Mouse (Mus musculus) retina, postnatal 1 day (tissue): ENCODE results near the gene Icam5.
"Not testable (repeated sequence)": the region's sequence is repeated elsewhere in the genome, so short reads cannot be mapped to it uniquely, and the experiment has no call there.

ENCODE experiments used
- DNase-seq: peaks from one replicate; pipeline ENCODE4 v3.0.0-alpha.2; 2012

Gene Icam5

DNA sequence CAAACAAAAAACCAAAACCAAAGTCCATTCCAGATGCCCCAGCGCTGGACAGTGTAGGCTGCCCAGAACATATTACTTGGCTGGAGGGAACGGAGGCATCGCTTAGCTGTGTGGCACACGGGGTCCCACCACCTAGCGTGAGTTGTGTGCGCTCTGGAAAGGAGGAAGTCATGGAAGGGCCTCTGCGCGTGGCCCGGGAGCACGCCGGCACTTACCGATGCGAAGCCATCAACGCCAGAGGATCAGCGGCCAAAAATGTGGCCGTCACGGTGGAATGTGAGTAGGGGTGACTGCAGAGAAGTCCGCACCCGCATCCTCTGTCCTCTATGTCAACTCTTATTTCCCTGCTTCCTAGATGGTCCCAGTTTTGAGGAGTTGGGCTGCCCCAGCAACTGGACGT is 4.3 kb downstream of the Icam5 start:
- no peak for DNase-seq

DNA sequence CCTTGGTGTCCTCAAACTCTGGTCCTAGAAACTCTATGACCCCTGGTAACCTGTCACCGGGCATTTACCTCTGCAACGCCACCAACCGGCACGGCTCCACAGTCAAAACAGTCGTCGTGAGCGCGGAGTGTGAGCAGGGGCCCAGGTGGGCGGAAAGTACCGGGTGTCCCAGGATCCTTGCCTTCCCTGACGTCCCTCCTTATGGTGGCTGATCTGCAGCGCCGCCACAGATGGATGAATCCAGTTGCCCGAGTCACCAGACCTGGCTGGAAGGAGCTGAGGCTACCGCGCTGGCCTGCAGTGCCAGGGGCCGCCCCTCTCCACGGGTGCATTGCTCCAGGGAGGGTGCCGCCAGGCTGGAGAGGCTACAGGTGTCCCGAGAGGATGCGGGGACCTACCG is 4.8 kb downstream of the Icam5 start:
- DNase-seq = no peak

DNA sequence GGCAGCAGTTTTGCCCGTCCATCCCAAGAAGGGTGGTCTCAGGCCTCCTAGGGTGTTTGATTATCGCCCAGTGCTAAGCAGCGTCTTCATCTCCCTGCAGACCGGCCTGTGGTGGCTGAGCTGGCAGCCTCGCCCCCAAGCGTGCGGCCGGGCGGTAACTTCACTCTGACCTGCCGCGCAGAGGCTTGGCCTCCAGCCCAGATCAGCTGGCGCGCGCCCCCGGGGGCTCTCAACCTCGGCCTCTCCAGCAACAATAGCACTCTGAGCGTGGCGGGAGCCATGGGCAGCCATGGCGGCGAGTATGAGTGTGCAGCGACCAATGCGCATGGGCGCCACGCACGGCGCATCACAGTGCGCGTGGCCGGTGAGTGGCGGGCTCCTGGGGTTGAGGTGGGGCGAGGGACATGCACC is 5.6 kb downstream of the Icam5 start:
- DNase-seq = peak; percentile 87

DNA sequence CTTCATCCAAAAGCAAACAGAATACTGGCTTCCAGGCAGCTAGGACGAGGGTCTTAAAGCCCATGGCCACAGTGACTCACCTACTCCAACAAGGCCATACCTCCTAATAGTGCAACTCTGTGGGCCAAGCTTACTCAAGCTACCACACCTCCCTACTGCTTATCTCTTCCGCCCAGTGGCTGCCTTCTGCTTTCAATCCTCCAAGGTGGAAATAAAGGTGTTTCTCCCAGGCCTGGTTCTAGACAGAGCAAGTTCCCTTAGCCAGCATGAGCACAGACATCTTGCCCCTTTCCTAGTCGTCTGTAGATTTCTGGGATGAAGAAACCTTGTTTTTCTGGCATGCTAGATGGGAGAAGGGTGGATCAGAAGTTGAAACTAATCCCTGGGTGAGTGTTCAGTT is 7.9 kb downstream of the Icam5 start:
- DNase-seq = no peak

DNA sequence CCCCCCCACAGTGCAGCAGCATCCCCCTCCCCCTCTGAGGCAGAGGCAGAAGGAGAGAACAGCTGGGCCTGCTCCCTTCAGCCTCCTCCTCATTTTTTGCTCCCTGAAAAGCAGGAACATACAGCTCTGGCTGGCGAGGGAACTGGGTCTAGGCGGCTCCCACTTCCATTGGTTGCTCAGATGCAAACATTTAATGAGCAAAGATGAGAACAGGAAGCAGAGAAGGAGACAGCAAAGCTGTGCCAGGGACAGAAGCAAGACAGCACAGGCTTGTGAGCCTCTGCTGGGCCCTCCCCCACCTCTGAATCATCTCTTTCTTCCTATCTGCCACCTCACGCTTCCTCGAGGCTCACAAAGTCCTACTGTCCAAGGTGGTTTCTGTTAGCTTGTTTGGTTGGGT is 9.4 kb downstream of the Icam5 start:
- no peak for DNase-seq

DNA sequence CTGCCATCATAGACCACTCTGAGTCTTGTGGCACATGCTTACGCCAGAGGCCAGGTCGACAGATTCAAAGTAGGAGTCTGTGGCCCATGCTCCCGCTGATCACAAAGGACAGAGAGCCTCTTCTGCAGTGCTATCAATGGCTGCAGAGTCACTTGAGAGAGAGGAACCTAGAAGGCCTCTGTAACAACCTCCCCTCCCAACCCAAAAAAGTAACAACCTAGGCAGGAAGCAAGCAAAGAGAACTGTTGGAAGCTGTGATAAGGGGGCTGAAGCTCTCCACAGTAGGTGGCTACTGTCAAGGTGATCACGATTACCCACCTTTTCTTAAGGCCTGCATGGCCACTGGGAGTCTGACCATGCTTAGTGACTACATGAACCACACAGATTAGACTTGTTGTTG is 11.7 kb downstream of the Icam5 start:
- DNase-seq = no peak

DNA sequence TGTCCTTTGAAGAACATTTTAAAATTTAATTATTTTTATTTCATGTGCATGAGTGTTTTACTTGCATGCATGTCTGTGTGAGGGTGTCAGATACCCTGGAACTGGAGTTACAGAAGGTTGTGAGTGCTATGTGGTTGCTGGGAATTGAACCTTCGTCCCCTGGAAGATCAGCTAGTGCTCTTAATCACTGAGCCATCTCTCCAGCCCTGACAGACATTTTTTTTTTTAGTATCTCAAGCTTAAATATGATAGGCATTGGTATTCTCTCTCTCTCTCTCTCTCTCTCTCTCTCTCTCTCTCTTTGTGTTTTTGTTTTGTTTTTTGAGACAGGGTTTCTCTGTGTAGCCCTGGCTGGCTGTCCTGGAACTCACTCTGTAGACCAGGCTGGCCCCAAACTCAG is 12.9 kb downstream of the Icam5 start:
- not testable (repeated sequence) for DNase-seq

DNA sequence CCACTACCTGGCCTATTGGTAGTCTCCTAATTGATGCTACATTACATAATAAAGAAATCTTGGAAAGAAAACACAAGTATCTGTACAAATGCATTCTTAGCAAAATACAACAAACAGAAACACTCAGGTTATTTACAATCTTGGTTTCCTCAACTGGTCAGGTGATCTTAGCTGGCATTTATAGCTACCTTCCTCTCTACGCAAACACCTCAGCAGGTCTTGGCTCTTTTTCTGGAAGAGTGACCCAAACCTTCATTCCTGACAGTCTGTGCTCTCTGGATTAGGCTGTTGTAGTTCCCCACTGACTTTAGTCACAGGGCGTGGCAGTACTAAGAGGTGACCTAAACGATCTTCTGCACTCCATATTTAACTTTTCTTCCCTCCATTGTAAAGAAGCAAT is 13.4 kb downstream of the Icam5 start:
- no peak for DNase-seq

DNA sequence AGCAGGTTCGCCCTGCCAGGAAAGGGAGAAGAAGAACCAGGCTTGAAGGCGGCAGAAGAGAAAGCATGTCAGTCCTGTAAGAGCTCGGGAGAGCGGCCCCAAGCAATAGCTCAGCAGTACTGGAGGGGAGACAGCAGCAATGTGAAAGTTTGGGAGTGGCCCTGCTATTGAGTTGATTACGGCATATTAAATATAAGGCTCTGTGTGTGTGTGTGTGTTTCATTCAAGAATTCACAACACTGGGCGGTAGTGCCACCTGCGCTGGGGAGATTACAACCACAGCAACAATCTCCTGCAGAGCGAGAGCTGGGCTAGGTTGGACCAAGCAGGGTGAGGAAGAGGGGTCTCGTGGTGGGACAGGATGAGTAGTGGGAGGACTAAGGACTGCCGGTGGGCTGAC is 19.7 kb downstream of the Icam5 start:
- no peak for DNase-seq

DNA sequence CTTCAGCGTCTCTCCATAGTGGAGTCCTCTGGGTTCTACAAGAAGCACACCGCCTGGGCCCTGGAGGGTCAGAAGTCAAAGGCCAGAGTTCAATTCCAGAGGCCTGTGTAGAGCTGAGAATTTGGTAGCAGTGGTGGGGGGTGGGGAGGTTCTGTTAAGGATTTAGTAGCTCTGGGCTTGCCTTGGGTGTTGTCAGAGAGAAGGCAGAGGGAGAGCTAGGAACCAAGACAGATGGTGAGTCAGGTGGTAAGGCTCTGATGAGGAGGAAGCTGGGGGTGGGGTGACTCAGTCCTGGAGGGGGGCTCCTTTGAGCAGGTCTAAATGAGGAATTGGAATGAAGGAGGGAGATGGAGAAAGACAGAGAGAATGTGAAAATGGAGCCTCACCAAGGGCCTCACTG is 31.1 kb downstream of the Icam5 start:
- DNase-seq = no peak

DNA sequence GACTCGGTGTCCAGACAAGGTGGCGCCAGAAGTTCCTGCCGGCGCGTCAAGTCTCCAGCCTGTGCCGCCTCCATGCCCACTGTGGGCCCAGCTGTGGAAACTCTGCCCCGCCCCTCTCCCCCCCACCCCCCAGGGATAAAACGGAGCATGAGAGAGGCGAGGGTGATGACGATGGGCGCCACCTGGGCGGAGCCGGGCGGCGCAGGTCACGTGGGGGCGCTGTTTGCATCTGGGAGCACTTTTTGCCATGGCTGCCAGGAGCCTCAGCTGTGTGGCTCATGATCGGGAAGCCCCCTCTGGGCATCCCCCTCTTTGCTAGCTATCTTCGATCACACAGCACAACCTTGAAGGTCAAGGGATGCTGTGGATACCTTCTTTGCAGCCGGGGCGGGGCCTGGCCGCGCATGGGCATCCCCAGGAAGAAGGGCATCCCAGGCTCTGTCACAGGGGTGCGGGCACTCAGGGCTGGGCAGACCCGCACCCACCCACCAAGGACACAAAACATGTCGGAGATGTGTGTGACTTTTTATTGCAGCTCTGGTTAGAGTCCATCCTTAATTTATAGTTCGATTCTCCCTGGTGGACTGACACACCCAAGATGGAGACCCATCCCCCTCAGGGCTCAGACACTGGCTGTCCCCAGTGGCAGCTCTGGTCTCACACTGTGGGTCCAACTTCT is 35.3 kb downstream of the Icam5 start, which contains the start of gene Zglp1:
Gene Zglp1, minus strand, starts transcription at position 88 of the 679 bp plus-strand sequence.
- DNase-seq = no peak

DNA sequence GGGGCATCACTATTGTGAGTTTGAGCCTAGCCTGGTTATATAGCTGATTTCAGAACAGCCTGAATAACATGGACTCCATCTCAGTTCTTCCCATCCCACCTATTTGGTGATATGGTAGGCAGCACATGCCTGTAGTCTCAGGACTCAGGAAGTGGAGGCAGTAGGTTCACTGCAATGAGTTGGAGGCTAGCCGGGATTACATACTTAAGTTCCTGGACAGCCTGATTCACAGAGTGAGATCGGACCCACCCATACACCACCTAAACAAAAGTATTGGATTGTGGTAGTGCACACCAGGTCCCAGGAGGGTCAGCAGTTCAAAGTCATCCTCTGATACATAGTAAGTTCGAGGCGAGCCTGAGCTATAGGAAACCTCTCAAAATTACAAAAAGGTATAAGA is 40.8 kb downstream of the Icam5 start:
- DNase-seq = peak; percentile 1

DNA sequence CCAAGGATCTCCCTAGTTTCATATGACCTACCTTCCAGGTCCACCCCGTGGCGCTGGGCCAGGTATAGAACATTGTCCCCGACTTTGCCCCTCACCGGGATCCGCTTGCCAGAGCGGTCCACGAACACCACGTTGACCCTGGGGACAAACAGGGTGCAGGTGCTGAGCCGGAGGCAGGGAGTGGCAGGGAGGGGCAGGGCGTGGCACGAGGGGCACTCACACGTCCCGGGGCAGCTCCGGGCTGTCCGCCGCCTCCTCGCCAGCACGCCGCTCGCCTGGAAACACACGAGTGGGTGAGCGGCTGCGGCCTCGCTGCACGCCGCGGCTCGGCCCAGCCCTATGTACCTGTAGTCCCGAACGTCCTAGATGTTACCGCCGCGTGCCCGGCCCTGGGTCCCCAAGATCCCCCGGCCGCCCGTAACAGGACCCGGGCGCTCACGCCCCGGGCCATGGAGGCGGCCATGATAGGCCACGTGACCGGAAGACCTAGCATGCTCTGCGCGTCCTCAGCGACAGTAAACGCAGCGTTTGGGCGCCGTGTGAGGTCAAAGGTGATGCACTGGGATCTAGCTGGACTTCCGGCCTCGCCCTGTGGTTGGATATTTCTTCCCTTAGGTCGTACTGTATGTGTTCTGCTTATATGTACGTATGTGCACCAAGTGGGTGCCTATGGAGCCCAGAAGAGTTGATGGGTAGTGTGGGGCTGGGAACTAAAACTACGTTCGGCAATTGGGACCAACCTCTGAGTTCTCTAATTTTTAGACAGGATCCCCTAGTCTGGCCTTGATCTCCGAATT is 41.4 kb downstream of the Icam5 start, which contains the start of the genes Gm49373 and Fdx1l:
Gene Gm49373, minus strand, starts transcription at position 53 of the 797 bp plus-strand sequence.
Gene Fdx1l, minus strand, starts transcription at position 571 of the 797 bp plus-strand sequence.
- peak; percentile 93 for DNase-seq

DNA sequence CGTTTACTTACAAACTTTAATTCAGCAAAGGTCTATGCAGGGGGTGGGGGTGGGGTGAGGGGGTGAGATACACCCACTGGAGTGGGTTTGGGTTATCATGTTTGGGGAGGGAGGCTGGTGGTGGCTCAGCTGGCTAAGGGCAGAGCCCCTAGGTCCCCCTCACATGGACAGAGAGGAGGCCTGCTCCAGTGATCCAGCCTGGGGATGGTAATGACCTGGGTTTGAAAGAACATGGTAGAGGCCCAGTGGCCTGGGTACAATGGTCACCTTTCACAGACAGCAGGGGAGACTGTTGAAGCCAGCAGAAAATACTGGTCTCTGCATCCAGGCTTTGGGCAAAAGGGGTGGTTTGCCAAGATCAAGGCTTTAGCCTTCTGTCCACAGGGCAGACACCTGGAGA is 42.3 kb downstream of the Icam5 start:
- DNase-seq = no peak

DNA sequence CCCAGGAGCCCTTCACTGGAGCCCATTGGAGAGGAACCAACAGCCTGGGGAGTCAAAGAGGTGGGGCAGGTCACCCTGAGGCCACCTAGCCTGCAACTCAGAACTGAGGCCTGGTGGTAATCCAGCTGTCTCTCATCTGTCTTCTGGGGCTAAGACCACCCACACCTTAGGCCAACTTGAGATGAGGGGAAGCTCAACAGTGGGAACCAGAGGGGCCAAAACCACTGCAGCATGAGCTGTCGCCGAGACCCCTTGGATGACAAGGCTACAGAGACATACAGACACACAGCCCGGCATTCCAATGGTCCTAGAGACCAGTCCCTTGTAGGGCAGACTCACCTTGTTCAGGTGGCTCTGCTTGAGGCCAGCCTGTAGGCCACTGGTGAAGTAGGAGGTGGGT is 43.8 kb downstream of the Icam5 start:
- DNase-seq = no peak

DNA sequence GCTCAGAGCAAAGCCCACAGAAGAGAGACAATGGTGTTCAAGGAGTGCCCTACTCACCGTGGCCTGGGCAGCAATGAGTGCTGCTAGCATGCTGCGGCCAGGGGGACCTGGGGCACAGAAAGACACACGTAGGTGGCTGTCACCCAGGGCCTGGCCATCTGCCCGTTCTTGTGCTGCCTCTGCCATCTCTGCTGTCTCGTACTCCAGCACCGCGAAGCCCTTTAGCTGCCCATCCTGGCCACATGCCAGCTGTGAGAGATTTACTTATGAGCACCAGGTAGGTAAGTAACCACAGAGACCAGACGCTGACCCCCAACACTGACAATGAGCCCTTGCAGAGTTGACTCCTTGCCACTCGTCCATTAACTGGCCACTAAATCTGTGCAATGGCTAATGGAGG is 49.3 kb downstream of the Icam5 start:
- DNase-seq = no peak

DNA sequence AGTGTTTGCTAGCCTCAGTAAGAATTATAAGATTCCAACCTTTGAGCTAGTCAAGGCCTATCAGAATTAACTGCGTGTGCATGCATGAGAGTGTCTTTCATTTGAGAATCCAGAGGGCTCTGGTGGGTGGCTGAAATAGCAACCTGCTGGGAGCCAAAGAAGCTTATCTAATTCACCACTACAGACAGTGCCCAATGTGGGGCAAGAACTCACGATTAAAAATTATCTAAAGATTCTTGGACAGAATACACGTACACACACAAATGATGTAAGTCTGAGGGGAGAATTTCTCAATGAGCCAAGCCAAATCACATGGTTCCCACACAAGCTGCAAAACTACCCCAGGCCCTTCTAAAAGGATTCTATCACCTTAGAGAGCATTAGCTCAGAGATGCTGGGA is 51.5 kb downstream of the Icam5 start:
- no peak for DNase-seq
